Mouse (Mus musculus): ENCODE data around the gene Uox.

Gene Uox

GRCm38 (mm10) chr3:146583908-146584307, 13.7 kb downstream of the Uox start:
- DNase-seq (ENCODE audit: low read depth), result no peak

- no peak for DNase-seq (ENCODE audit: low read depth)
These were observed 16.4 kb downstream of the Uox start for GRCm38 (mm10) chr3:146586616-146587015.

GRCm38 (mm10) chr3:146589523-146589922, 19.3 kb downstream of the Uox start:
- DNase-seq (ENCODE audit: low read depth), result no peak

GRCm38 (mm10) chr3:146591159-146591558, 20.9 kb downstream of the Uox start:
- DNase-seq (ENCODE audit: low read depth), result no peak

- DNase-seq (ENCODE audit: low read depth), result no peak
These were observed 21.4 kb downstream of the Uox start for GRCm38 (mm10) chr3:146591601-146592000.

GRCm38 (mm10) chr3:146595440-146595839, 25.2 kb downstream of the Uox start:
- DNase-seq (ENCODE audit: low read depth), result no peak

GRCm38 (mm10) chr3:146596387-146596786, 26.2 kb downstream of the Uox start:
- DNase-seq (ENCODE audit: low read depth), result no peak

GRCm38 (mm10) chr3:146596864-146597263, 26.6 kb downstream of the Uox start:
- no peak for DNase-seq (ENCODE audit: low read depth)

GRCm38 (mm10) chr3:146598411-146598810, 28.2 kb downstream of the Uox start:
- DNase-seq (ENCODE audit: low read depth), result no peak

GRCm38 (mm10) chr3:146599198-146599900, 29.1 kb downstream of the Uox start:
- no peak for DNase-seq (ENCODE audit: low read depth)

- no peak for DNase-seq (ENCODE audit: low read depth)
These were observed 31.0 kb downstream of the Uox start for GRCm38 (mm10) chr3:146601205-146601604.

- DNase-seq (ENCODE audit: low read depth), result no peak
These were observed 32.3 kb downstream of the Uox start for GRCm38 (mm10) chr3:146602531-146602930.

- DNase-seq (ENCODE audit: low read depth), result no peak
These were observed 34.4 kb downstream of the Uox start for GRCm38 (mm10) chr3:146604647-146605046.

- no peak for DNase-seq (ENCODE audit: low read depth)
These were observed 37.1 kb downstream of the Uox start for GRCm38 (mm10) chr3:146607368-146607767.

- no peak for DNase-seq (ENCODE audit: low read depth)
These were observed 40.1 kb downstream of the Uox start for GRCm38 (mm10) chr3:146610322-146610721.

- no peak for DNase-seq (ENCODE audit: low read depth)
These were observed 41.0 kb downstream of the Uox start for GRCm38 (mm10) chr3:146611261-146611660.

GRCm38 (mm10) chr3:146611821-146612220, 41.6 kb downstream of the Uox start:
- DNase-seq (ENCODE audit: low read depth), result no peak

GRCm38 (mm10) chr3:146615496-146615895, 45.3 kb downstream of the Uox start, which contains the start of gene Dnase2b:
Gene Dnase2b (minus strand): TSS chr3:146615596.
- DNase-seq (ENCODE audit: low read depth), result no peak

GRCm38 (mm10) chr3:146616533-146617283, 46.5 kb downstream of the Uox start:
- DNase-seq (ENCODE audit: low read depth), result no peak

- DNase-seq (ENCODE audit: low read depth), result no peak
These were observed 47.7 kb downstream of the Uox start for GRCm38 (mm10) chr3:146617946-146618345.

GRCm38 (mm10) chr3:146618357-146618756, 48.1 kb downstream of the Uox start:
- no peak for DNase-seq (ENCODE audit: low read depth)

GRCm38 (mm10) chr3:146620101-146620500, 49.9 kb downstream of the Uox start:
- no peak for DNase-seq (ENCODE audit: low read depth)

GRCm38 (mm10) chr3:146620555-146621249, 50.5 kb downstream of the Uox start:
- no peak for DNase-seq (ENCODE audit: low read depth)

All from c-Kit-positive CD71-negative TER-119-negative erythroid progenitor cells, embryonic 14.5 days (primary cell).